Mouse (Mus musculus) kidney, adult 2 months (tissue): Measurements from ENCODE around the gene Lrp11. TPM values are rescaled to one million over a fixed set of nuclear protein-coding genes. Genes with fewer than 3 reads are reported as not detected.

Experiments used
- DNase-seq: peaks from one replicate; pipeline ENCODE4 v3.0.0; 2021
- H3K27ac ChIP-seq: fragments of 200-500 bp; 2 replicates; pipeline ENCODE4 v1.5.1; 2012; ENCODE audit warnings: low read depth, low read length, control low read depth, inconsistent platforms; ENCODE audit not compliant: insufficient read depth
- H3K27me3 ChIP-seq: fragments of 200-500 bp; replicated peaks from 2 replicates; pipeline ENCODE4 v1.6.1; 2012; ENCODE audit warnings: mild to moderate bottlenecking, moderate library complexity, low read length, inconsistent platforms; ENCODE audit not compliant: control insufficient read depth, insufficient read depth
- H3K36me3 ChIP-seq: fragments of 200-500 bp; 2 replicates; pipeline ENCODE4 v1.6.1; 2012; ENCODE audit warnings: mild to moderate bottlenecking, moderate library complexity, low read length, inconsistent platforms; ENCODE audit not compliant: control insufficient read depth, insufficient read depth
- H3K4me1 ChIP-seq: fragments of 200-500 bp; 2 replicates; pipeline ENCODE4 v1.6.1; 2011; ENCODE audit warnings: low read length; ENCODE audit not compliant: control insufficient read depth, insufficient read depth
- H3K4me3 ChIP-seq: fragments of 200-500 bp; 2 replicates; pipeline ENCODE4 v1.5.1; 2011; ENCODE audit warnings: mild to moderate bottlenecking, low read depth, low read length, control low read depth; ENCODE audit not compliant: insufficient read depth
- CTCF ChIP-seq: fragments of 200-500 bp; conservative IDR thresholded peaks from 2 replicates; pipeline ENCODE4 v1.5.1; 2011; ENCODE audit warnings: low read depth, mild to moderate bottlenecking, control low read depth, low read length, moderate library complexity, mixed read lengths; ENCODE audit not compliant: insufficient read depth, insufficient read length
- POLR2A ChIP-seq: fragments of 200-500 bp; IDR thresholded peaks from one replicate; pipeline ENCODE4 v1.6.1; 2011; ENCODE audit warnings: low read depth, low read length, control low read depth
- WGBS: fragments of 180-500 bp; shearing (Covaris S2); methylation state at CpG from one replicate; pipeline ENCODE4 v1.1.7; 2018; 5-methylcytosine and 5-hydroxymethylcytosine counted together
- polyA plus RNA-seq: library from polyadenylated mRNA; depleted of rRNA; stranded (reverse); fragments of >200 nt; gene quantifications from 2 replicates; pipeline ENCODE4 v1.2.3, GENCODE M21; 2012; rRNA removed

Lrp11 gene
- polyA plus RNA-seq, result 7.7 and 14.1 TPM in 2 replicates

DNA sequence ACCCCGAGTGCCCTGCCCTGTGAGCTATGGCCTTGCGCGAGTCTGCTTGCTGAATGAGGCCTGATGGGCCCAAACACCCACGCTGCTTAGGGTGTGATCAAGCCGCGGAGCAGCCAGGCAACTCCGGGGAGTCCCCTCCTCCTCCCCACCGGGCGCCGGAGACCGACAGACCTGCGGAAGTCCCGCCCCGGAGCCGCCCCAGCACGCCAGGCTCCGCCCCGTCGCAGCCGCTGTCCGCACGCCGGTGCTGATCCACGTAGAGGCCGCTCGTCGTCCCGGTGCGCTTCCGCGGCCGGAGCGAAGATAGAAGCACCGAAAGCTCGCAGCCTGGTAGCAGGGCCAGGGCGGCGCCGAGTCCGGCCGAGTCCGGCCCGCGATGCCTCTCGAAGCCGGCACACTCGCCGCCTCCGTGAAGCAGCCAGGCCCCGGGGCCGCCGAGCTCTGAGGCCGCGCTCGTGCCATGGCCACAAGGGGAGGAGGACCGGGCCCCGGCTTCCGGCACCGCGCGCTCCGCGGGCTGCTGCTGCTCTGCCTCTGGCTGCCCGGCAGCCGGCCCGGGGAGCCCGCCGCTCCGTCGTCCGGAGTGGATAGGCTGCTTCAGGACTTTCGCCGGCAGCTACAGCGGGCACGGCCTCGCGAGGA lies at the start of gene Lrp11:
Lrp11 (plus strand) TSS at position 209 of the 642 bp plus-strand sequence.
- Histone ChIP-seq H3K4me3 (peak within 1 kb of the TSS; percentile 99), H3K27me3 (no peaks in the 10 kb centered on the region), H3K36me3 (no peaks in the 10 kb centered on the region), H3K27ac (no peak within 1 kb of the TSS), H3K4me1 (peaks cover 2% of the 10 kb centered on the region; the same call in 1 of the 2 replicates)
- DNase-seq, result peak; percentile 93
- under 1% methylated on average over 76 of the region's 76 CpGs for WGBS
- TF ChIP-seq CTCF (no peak), POLR2A (no peak)

DNA sequence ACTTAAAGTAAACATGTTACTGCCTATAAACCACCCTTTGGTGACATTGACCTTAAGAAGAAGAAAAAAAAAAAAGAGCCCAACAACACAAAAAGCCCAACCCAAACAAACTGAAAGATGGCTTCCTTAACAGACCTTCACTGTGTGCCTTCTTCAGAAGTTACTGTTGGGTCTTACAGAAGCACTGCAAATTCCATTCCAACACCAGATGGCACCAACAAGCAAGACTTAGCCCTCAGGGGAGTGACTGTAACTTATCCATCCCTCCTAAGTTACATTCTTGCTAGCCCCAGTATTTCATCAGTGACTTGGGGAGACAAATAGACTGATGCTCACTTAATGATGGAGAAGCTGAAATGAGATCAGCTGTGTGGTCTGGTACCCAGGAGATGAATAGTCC lies 11.6 kb upstream of the Lrp11 start:
- no peaks in the 10 kb centered on the region for H3K4me1 ChIP-seq
- DNase-seq, result peak; percentile 42
- H3K4me3 ChIP-seq, result no peak overlapping the region
- no peaks in the 10 kb centered on the region for H3K36me3 ChIP-seq
- TF ChIP-seq POLR2A, result no peak
- TF ChIP-seq CTCF, result peak; percentile 31; the same call in 1 of the 2 replicates
- no peak overlapping the region for H3K27ac ChIP-seq
- H3K27me3 ChIP-seq, result no peaks in the 10 kb centered on the region

DNA sequence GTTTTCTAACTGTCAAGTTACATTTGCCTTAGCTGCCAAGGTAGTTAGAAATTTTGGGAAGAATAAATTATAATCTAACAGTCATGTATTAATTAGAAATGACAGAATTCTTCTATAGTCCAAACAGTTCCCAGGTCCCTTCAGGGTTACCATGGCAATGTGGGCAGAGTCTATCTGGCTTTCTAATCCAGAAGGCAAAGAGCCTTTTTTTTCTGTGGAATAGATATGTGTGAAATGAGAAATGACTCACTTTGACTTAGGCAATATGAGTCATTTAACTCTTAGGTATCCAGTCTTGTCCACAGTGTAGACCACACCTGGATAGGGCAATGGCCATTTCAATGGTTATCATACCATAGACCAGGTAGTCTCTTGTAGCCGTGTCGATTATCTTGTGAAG lies 8.2 kb upstream of the Lrp11 start:
- Histone ChIP-seq H3K4me3 (no peak overlapping the region), H3K4me1 (no peaks in the 10 kb centered on the region), H3K36me3 (no peaks in the 10 kb centered on the region), H3K27me3 (no peaks in the 10 kb centered on the region), H3K27ac (no peak overlapping the region)
- WGBS, result 93% methylated on average over 2 of the region's 2 CpGs
- DNase-seq, result no peak
- no peak for TF ChIP-seq CTCF
- TF ChIP-seq POLR2A, result no peak

DNA sequence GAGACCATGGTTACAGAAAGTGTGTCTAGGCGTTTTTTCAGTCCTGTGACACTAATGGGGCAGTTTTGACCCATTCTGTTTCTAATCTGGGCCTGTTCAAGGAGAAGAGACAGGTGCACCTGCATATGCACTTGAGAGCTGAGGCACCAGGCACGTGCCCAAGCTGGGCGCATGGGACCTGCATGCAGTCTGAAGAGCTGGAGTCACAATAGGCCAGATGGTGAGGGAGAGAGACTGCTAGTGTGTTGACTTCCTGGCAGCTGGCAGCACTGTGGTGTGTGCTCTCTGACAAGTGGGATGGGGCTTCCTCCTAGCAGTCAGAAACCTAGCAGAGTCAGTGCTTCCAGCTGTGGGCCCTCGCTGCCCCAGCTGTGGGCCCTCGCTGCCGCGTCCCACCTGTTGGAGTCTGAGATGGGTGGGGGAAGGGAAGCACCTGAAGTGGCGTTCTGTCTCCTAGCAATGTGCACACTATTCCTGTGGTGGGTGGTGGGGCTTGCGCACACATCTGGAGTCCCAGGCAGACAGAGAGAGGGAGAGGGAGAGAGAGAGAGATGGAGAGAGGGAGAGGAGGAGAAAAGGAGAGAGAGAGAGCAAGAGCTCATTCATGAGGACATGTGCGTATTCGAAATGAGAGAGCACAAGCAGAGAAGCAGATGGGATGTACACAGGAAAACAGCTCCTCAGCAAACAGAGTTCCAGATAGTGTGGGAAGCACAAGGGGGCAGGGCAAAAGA lies 7.3 kb upstream of the Lrp11 start:
- H3K4me1 ChIP-seq, result no peaks in the 10 kb centered on the region
- no peaks in the 10 kb centered on the region for H3K36me3 ChIP-seq
- H3K27ac ChIP-seq, result no peak overlapping the region
- WGBS, result 38% methylated on average over 11 of the region's 11 CpGs
- no peak overlapping the region for H3K4me3 ChIP-seq
- no peak for DNase-seq
- no peaks in the 10 kb centered on the region for H3K27me3 ChIP-seq
- TF ChIP-seq POLR2A, result no peak
- no peak for TF ChIP-seq CTCF

DNA sequence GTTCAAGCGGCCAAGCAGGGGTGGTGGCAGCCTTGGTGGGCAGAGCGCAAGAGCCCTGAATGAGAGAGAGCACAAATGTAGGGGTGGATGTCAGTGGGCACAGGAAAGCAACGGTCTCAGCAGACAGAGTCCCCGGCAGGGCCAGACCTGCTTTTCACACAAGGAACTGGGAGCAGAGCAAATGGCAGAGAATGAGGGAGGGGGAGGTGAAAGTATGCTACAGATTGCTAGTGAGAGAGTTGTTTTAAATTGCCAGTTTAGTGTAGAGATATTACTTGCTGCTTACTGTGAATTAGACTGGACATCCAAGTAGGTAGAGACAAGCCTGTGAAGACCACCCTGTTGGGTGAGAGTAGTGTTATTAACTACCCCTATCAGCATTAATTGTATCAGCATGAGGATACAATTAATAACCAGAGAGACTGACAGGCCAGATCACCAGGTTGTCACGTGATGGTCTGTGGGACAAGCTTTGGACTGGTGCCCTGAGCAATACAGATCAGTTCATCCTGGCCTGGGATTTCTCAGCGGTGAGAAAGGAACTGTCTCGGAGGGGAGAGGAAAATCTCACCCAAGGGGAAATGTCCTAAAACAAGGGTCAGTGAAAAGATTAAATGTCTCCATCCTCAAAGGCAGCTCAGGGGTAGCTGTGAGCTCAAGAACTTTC lies 6.6 kb upstream of the Lrp11 start:
- no peaks in the 10 kb centered on the region for H3K36me3 ChIP-seq

DNA sequence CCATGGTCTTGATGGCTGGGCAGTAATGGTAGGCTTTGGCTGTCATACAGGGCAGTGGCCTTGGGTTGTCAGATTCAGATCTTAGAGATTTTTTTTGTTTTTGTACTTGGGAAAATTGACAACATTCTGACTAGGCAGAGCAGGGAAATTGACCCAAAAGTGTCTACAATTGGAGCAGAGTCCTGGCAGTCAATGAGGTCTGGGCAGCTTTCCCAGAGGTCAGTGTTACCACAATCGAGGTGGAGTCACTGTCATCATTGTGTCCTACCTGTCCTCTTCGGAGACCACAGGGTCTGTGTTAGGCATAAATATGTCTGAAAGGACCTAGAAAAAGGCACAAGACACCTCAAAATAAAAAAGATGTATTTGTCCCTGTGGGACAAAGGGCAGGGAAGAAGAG lies 2.8 kb upstream of the Lrp11 start:
- no peak overlapping the region for H3K27ac ChIP-seq
- no peaks in the 10 kb centered on the region for H3K36me3 ChIP-seq
- no peak for DNase-seq
- 52% methylated on average over 2 of the region's 2 CpGs for WGBS
- no peaks in the 10 kb centered on the region for H3K27me3 ChIP-seq
- no peak overlapping the region for H3K4me3 ChIP-seq
- peaks cover 2% of the 10 kb centered on the region; the same call in 1 of the 2 replicates for H3K4me1 ChIP-seq
- no peak for TF ChIP-seq CTCF
- no peak for TF ChIP-seq POLR2A

More for the DNA sequence above, 6.6 kb upstream of the Lrp11 start:
- Histone ChIP-seq H3K4me1 (no peaks in the 10 kb centered on the region), H3K27me3 (no peaks in the 10 kb centered on the region), H3K27ac (no peak overlapping the region), H3K4me3 (no peak overlapping the region)
- TF ChIP-seq CTCF (no peak), POLR2A (no peak)
- 28% methylated on average over 7 of the region's 7 CpGs for WGBS
- peak; percentile 32 for DNase-seq

DNA sequence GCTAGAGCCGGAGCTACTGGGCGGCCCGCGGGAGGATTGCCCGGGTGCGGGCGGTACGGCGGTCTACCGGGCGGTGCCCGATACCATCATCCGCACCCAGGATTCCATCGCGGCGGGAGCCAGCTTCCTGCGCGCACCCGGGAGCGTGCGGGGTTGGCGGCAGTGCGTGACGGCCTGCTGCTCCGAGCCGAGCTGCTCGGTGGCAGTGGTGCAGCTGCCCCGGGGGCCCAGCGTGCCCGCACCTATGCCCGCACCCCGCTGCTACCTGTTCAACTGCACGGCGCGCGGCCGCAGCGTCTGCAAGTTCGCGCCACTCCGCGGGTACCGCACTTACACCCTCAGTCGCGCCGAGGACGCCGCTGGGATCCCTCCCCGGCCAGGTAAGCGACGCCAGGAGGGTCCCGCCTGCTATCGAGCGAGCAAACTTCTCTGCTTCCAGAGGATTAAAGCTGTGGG lies 662 bp downstream of the Lrp11 start:
- peak overlapping the region; percentile 99 for H3K4me3 ChIP-seq
- TF ChIP-seq POLR2A (no peak), CTCF (no peak)
- no peak for DNase-seq
- H3K36me3 ChIP-seq, result no peaks in the 10 kb centered on the region
- under 1% methylated on average over 53 of the region's 54 CpGs for WGBS
- H3K4me1 ChIP-seq, result peaks cover 2% of the 10 kb centered on the region; the same call in 1 of the 2 replicates
- H3K27ac ChIP-seq, result no peak overlapping the region
- no peaks in the 10 kb centered on the region for H3K27me3 ChIP-seq
